13 mouse cellular contexts compared by ENCODE assay signal in genomic region chr8:126574882-126575637, GRCm38 (mm10).
"Had no signal": no experiment of that assay in that cellular context is flagged by ENCODE, and none has a peak within 500 bp of the region (broad histone marks: within the 10 kb centered on the region; RNA-seq: fewer than 3 reads in every experiment).

No protein-coding gene starts in this region.

- H3K27ac ChIP-seq: layer of hippocampus, adult 2 months; limb, embryonic 12.5 days; liver, embryonic 14.5 days; midbrain, embryonic 12.5 days; neural tube, embryonic 15.5 days; stomach, embryonic 15.5 days had no signal

- H3K4me1 ChIP-seq: limb, embryonic 12.5 days; stomach, embryonic 15.5 days had no signal

- H3K4me3 ChIP-seq: layer of hippocampus, adult 2 months; limb, embryonic 12.5 days; midbrain, embryonic 12.5 days; neural tube, embryonic 15.5 days; stomach, embryonic 15.5 days had no signal

- DNase-seq: kidney, postnatal 10 days; kidney, postnatal 4 days; liver; lung, adult 18-20 months; right cerebral cortex, adult 18-20 months; right cerebral cortex, postnatal 25 days; thymus, postnatal 4 days had no signal

- H3K36me3 ChIP-seq: limb, embryonic 12.5 days; midbrain, embryonic 12.5 days; neural tube, embryonic 15.5 days; stomach, embryonic 15.5 days had no signal

- H3K27me3 ChIP-seq: limb, embryonic 12.5 days; midbrain, embryonic 12.5 days; neural tube, embryonic 15.5 days; stomach, embryonic 15.5 days had no signal
